Mouse (Mus musculus): ENCODE measurements around the gene Bbs1.

DNA sequence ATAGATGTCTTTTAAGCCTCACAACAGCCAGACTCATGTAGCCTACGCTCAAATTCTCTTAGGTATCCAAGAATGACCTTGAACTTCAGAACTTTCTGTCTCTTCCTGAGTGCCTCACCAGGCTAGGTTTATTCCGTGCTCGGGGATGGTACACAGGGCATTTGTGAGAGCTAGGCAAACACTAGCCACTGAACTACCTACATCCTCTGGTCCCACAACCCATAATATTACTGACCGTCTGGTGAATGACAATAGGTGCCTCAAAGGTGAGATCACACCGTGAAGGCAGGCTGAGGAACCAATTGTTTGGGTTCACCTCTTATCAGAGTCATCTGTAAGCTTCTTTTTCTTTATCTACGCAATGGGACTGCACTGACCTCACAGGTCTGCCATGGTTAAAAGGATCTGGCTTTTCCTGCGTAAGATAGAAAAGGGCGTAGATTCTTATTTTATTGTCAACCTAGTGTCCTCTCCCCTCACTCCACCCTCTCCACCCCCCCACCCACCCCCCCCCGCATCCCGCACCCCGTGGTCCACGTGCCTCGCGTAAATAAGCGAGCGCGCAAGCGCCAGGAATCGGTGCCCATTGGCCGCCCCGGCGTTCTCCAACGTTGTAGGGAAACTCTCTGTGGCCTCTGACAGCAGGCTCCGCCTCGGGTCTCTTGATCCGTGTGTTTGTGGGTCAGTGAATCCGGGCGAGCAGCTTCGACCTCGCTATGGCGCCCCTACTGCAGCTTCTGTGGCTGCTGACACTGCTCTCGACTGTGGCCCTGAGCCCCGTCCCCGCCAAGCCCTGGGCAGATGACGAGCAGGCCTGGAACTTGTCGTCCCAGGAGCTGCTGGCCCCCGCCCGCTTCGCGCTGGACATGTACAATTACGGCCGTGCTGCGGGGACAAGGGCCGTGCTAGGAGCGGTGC, 51.6 kb downstream of the Bbs1 start, which contains the start of gene Ctsf:
- TF ChIP-seq CTCF (IDR thresholded peaks at IDR 0.05; ENCODE audit: low read depth, low read length) (peak; percentile 21; the same call in 1 of the 2 replicates), POLR2A (IDR thresholded peaks at IDR 0.05; ENCODE audit: extremely low read depth, insufficient read depth, low read length) (0 out of 2 replicates have a peak, but pooled peaks have one; percentile 68)
